Mouse (Mus musculus) right cerebral cortex, postnatal 36 days (tissue): ENCODE data around the gene Ndufa12.

ENCODE experiments used
- DNase-seq, 2 experiments: peaks; one replicate each; pipeline ENCODE4 v3.0.0; 2022; ENCODE audit warnings: low spot score in 2 of 2, mixed read lengths in 1 of 2

The Ndufa12 gene

DNA sequence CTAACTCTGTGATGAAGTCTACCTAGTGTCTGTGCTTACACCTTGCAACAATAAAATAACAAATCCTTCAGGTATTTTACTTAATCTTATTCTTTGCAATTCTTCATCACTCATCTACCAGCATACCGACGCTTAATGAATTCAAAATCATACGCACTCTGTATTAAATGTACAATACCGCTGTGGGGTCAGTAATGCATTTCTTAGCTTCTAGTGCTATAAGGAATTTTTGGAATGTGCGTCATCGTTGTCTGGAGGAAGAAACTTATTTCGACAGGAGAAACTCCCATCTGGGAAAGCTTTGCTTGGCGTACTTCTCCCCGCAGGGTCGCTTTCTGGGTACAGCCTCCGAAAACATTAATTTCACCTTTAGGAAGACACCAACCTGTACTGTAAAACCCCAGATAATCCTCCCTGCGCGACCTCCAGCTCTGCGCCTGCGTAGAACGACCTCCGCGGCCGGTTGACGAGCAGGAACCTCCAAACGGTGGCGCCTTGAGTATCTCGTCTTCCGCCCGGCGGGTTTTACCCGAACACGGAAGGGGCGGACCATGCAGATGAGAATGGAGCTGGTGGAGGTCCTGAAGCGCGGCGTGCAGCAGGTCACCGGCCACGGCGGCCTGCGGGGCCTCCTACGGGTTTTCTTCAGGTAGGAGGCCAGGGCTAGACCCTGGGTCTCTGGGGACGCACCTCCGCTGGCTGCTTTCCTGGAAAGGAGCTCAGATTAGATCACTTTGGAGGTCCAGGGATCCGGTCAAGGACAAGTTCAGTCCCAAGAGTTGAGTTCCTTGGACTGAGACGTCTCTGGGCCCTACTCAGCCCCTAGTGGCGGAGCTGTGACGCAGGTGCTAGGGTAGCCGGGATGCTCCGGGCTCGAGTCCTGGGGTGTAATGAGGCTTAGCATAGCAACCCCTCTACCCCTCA lies at the start of gene Ndufa12:
Gene Ndufa12 (plus strand): TSS at position 239 of the 924 bp plus-strand sequence.
- peak; percentile 91 to 93 for DNase-seq

DNA sequence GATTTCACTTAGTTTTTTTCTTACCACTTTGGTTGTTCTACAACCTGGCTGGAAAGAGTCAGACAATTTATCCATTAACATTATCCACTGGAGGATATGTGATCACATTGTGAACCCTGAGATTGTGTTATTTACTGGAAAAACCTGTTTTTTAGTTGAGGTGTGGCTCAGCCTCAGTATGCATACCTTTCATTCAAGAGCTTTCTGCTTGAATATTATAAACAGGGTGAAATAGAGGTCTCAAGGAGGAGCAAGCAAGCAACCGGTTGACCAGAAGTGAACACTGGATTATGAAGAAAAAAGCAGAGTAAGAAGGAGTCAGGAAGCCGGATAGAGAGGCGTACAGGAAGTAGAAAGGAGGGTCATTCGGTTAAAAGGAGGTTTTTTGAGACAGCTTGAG lies 47.0 kb upstream of the Ndufa12 start:
- DNase-seq: no peak

DNA sequence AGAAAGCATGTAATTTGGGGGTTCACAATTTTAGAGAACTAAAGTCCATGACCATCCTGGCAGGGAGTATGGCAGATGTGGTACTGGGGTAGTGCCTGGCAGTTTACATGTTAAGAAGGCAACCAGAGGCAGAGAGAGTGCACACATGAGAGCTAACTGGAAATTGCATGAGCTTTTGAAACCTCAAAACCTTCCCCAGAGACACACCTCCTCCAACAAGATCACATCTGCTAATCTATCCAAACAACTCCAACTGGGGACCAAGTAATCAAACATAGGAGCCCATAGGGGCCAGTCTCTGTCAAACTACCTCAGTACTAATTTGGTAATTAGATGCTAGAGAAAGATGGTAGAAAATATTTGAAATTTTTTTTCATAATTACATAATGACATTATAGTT lies 44.7 kb upstream of the Ndufa12 start:
- no peak for DNase-seq

DNA sequence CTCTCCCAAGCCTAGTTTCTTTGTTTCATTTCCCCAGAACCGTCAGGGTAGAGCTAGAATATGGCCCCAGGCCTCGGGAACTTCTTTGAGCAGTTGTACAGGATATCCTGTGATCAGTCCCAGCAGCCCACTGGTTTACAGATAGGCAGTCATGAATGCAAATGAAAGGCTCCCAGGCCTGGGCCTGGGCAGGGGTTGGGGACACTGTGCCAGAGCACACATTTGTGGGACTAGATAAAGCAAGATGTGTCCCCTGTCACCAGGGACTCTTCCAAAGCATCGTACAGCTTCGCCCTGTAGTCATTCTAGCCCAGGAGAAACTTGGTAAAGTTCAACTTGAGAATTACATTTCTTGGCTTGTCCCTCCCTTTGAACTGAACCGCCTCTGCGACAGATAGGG lies 39.6 kb upstream of the Ndufa12 start:
- no peak for DNase-seq

DNA sequence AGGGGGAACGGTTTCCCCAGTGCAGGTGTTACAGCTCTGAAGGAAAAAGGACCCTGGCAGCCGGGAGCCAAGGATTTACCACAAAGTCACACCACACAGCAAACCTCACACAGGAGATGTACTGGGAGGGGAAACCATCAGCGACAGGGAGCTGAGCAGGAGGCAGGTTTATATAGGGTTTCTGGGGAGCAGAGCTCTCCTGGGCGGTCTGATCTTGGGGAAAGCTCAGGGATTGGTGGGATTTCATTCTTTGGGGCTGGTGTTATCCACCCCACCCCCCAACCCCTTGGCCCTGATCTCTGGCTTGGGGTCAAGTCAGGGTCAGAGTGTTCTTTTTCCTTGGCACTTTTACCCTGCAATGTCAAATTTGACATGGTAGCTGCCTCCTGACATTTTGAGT lies 39.1 kb upstream of the Ndufa12 start:
- no peak for DNase-seq

DNA sequence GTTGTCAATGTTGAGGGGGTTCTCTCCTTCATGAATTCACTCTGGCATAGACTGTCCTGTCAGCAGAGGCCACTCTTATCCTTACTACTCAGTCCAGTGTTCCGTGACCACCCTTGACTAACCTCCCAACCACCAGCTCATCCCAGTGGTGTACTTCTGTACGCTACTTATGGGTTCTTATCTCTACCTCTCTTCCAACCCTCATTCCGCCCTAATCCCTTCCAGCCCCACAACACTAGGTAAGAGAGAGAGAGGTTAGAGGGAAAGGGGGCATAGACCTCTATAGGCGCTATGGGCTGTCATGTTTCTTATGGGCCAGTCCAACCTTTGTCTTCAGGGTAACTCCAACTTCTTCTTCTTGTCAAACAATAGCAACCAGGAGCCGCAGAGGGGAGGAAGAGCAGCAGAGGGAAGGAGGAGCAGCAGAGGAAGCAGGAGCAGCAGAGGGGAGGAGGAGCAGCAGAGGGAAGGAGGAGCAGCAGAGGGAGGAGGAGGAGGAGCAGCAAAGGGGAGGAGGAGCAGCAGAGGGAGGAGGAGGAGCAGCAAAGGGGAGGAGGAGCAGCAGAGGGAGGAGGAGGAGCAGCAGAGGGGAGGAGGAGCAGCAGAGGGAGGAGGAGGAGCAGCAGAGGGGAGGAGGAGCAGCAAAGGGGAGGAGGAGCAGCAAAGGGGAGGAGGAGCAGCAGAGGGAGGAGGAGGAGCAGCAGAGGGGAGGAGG lies 37.3 kb upstream of the Ndufa12 start:
- no peak for DNase-seq

DNA sequence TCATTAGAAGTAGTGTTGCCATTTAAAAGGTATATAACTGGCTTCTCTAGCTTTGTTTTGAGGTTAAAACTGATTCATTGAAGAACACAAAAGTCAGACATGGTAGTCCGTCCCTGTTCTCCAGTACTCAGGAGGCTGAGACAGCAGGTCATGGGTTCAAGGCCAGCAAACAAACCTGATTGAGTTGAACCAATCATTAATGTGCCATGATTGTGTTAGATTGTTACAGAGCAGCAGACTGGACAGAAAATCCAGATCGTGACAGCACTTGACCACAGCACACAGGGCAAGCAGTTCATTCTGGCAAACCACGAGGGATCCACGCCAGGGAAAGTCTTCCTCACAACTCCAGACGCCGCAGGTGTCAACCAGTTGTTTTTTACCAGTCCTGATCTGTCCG lies 36.5 kb upstream of the Ndufa12 start:
- DNase-seq: no peak

DNA sequence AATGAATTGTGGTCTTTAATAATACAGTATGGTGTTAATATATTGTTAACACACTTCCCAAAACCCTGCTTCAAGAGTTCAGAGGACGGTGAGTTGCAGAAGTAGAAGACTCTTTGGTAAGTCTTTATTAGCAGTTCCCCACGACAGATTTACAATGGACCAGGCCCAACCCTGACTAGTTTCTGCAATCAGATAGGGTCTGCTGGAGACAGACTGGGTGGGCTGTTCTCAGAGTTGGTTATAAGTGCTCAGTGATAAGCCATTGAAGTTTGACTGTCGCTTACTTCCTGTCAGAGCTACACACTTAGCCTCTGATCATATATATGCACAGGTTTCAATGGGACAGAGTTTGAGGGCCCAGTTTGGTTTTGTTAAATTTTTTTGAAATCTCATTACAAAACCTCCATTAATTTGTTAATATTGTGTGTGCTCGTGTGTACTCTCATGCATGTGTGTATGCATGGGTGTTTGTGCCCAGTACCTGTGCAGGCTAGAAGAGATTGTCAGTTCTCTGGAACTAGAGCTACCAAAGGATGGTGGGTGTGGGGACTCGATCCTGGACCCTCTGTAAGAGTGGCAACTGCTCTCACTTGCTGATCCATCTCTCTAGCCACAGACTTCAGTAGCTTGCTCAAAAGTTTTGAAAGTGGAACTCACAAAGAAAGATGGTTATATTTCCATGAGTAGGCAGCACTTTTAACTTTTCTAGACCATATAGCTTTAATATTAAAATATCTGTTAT lies 34.2 kb upstream of the Ndufa12 start:
- no peak for DNase-seq

DNA sequence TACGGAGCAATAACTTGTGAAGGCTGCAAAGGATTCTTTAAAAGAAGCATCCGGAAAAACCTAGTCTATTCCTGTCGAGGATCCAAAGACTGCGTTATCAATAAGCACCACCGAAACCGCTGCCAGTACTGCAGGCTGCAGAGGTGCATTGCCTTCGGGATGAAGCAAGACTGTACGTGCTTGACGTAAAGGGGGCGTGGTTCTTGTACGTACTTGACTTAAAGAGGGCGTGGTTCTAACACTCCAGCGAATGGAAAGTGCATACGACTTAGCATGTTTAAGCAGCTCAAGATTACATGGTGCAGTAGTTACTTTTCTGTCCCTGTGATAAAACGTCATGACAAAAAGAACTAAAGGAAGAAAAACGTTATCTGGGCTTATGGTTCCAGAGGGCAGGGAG lies 33.1 kb upstream of the Ndufa12 start:
- no peak for DNase-seq

DNA sequence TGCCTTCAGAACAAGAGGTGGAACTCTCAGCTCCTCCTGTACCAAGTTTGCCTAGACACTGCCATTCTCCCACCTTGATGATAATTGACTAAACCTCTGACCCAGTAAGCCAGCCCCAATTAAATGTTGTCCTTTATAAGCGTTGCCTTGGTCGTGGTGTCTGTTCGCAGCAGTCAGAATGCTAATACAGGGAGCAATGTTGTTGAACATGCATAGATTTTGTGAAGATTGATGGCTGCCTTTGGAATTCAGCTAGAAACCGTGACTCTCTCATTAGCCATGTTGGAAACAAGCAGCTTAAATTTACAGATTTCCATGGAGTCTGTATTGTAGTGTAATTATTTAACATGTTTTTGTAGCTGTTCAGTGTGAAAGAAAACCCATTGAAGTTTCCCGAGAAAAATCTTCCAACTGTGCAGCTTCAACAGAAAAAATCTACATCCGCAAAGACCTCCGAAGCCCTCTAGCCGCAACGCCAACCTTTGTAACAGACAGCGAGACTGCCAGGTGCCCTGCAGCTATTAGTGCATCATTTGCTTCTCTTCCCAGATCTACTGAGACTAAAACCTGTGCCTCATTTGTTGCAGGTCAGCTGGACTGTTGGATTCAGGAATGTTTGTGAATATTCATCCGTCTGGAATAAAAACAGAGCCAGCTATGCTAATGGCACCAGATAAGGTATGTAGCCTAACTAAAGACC lies 31.3 kb upstream of the Ndufa12 start:
- DNase-seq: no peak

DNA sequence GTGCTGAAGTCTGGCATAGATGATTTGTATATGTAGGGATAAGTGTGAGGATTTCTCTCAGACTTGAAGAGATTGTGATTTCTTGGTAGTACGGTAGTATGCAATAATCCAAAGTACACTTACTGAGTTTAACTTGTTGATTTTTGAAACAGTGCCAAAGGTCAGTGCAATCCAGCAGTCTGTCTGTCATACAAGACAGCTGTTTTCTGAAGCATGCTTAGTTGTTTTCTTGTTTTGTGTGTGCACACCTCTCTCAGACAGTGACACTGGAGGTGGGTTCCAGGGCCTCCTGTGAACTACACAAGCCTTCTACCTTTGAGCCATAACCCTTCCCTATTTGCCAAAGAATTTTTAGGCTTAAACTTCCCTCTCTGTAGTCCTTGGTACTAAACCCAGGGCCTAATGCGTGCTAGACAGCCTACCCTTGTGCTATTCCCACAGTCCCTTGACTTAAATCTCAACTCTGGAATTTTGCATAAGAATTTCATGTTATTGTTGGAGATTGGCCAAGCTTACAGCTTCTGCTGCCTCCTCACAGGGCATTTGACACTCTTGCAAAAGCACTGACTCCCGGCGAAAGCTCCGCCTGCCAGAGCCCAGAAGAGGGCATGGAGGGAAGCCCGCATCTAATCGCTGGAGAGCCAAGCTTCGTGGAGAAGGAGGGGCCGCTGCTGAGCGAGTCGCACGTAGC lies 26.9 kb upstream of the Ndufa12 start:
- DNase-seq: no peak

DNA sequence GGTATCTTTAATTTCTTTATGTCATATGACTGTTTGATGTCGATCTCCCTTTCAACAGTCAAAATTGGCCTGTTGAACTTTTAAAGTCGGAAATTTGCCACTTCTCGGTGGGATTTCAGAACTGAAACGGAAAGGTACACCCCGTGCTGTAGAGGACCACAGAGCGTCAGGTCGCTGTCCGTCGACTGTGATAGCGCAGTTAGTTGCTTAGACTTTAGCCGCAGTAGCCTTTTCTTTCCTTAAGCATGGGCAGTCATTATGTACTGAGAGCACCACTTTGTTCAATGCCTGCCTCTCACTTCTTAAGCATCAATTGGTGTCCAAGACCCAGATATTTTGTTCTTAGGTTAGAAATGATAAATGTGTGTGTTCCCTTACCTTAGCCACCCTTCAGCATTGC lies 26.4 kb upstream of the Ndufa12 start:
- DNase-seq: no peak

DNA sequence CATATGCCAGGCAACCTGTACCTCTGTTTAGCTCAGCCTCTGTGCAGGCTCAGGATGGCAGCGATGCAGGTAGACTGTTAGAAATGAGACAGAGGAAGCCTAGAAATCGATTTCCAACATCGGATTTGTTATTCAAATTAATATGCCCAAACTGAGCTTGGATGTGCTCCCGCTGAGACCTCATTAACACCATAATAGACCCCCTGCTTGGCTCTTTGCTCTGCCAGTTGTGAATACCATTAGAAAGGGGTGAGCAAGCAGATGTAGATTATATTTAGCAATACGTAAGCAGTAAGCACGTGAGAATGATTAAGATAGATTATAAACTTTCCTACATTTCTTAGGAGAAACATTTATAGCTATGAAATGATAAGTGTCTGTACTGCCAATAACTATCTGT lies 25.8 kb upstream of the Ndufa12 start:
- DNase-seq: no peak

DNA sequence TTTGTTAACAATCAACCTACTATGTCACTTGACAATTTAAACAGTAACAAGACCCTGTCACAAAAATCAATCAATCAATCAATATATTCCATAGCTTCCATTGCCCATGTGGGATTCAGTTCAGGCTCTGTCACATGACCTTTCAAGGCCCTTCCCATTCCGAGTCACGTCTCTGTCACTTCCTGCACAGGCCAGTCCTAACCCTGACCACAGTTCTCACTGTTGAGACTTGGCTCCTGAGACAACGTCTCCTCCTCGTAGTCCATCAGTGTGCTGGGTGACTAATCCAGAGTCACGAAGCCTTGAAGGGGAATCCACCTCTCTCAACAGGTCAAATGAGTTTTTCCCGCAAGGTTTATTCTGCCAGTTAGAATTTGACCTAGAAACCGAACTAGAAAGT lies 23.9 kb upstream of the Ndufa12 start:
- DNase-seq: no peak

DNA sequence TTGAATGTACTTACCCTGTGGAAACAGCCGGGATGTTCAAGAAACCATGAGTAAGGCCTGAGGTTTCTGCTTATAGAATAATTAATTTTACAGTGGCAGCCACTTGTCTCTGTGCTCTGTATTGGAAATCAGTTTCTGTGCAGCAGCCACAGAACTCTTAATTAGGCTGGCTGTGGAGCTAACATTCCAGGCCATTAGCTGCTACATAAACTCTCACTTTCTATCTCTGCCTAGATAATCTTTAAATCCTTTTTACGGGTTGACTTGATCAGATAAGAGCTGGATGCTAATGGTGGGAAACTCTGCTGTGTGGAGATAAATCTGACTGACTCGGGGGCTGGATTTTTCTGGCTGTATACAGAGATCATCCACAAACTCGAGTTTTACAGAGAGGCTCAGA lies 15.3 kb upstream of the Ndufa12 start:
- no peak for DNase-seq

DNA sequence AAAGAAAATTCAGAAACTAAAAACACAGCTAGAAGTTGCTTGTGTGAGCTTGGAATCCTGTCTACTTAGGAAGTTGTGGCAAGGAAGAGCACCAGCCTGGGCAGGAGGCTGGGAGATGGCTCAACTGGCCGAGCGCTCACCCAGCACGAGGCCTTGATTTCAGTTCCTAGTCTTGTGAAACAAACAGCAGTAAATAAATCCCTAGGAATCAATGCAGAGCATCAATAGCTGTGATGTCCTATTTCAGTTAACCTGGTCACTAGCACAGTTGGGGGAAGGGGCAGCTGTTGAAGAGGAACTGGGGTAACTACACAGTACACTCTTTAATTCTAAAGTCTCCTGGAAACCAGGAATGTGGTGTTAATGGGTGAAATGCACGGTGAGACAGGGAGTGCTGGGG lies 6.5 kb downstream of the Ndufa12 start:
- DNase-seq: no peak

DNA sequence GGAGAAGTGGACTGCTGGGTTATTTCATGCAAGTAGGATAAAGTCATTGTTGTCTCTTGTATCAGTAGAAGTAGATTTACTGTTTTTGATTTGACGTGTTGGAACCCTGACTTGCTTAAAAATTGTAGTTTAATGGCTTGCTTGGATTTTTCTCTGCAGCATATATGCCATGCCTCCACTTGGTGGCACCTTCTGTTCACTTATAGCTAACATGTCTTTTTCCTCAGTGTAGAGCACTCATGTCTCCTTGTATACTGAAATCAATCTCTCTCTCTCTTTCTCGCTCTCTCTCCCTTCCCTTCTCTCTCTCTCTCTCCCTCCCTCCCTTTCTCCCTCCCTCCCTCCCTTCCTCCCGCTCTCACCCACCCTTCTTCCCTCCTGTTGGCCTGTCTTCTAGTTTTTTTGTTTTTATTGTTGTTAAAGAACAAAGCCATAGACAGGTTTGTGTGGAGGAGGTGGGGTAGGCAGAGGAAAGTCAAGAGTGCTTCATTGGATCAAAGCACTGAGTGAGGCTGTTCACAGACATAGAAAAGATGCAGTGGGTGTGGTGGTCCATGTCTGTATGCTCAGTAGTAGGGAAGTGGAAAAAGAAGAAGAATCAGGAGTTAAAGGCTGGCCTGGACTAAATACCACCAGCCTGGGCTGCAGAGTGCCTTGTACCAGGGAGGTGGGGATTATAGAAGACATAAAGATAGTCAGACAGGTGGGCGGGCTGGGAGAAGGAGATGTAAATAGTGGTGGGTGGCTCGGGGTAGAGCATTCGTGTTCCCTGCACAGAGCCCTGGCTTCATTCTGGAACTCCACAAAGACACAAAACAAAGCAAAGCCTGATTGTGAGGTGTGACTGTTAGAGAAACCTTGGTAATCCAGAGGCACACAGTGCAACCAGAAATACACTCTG lies 12.4 kb downstream of the Ndufa12 start:
- peak in 1 of 2 experiments; percentile 47 for DNase-seq

DNA sequence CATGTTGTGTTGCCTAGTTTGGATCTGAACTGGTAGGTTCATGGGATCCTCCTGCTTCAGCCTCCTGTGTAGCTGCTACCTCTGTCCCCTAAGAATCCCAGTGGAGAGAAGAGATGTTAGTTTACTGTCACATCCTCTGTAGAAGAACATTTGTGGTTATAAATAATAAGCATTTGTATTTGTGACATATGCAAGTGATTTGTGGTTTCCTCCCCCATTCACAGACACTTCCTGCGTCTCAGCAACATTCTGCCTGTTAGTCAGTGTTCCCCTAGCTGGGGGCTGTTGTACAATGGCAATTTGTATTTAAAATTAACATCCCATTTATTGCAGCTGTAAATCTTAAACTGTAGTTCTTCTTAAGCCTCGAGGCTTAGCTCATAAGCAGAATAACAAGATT lies 13.2 kb downstream of the Ndufa12 start:
- no peak for DNase-seq

DNA sequence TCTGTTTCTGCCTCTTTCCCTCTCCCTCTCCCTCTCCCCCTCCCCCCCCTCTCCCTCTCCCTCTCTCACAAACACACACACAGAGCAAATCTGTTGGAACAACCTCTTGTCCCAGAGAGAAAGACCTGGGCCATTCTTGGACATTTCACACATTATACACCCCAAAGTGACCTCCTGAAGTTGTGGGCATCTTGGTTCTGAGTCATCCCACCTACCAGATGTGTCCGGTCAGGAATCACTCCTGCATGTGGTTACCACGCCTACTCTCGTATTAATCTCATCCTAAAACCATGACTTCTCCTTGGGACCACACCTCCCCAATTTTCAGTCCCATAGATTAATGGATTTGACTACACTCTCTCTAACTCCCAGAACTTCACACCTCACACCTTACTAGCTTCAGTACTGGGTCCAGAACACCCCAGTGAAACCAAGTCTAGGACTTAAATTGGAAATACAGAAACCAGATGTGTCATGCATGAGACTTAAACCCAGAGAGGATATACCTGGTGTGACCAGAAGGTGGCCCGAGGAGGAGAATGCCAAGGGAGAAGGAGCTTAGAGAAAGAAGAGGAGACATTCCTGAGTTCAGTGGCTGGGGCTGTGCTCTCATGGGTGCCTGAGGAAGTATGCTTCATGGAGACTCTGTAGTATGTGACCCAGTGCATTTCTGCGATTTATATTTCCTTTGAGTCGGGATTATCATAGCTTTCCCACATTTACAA lies 26.7 kb downstream of the Ndufa12 start:
- no peak for DNase-seq
